ENCODE assay signal across 26 mouse cellular contexts in the genomic region with DNA sequence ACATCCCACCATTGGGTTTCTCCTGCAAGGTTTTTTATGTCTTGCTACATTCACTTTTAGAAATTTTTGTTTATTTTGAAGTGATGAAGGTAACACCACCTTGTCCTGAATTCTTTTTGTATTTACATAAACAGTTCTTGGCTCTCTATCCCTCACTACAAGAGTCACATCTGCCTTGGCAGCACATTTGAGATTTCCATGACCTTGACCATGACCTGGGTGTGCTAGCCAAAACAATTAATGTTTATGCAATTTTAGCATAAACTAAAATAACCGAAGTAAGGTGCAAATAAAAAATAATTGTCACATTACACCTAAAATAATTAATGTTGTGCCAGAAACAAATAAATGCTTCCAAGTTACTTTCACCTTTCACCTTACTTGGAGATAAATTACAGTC. TPM values are rescaled to one million over a fixed set of nuclear protein-coding genes. Genes with fewer than 3 reads are reported as not detected.
"Had no signal": no experiment of that assay in that cellular context is flagged by ENCODE, and none has a peak within 500 bp of the region (broad histone marks: within the 10 kb centered on the region; RNA-seq: fewer than 3 reads in every experiment).

No protein-coding gene starts in this region.

- H3K4me1 ChIP-seq: midbrain, embryonic 10.5 days; midbrain, embryonic 12.5 days; neural tube, embryonic 13.5 days; neural tube, embryonic 15.5 days had no signal

- H3K36me3 ChIP-seq: midbrain, embryonic 10.5 days; midbrain, embryonic 12.5 days; neural tube, embryonic 13.5 days; neural tube, embryonic 15.5 days had no signal

- H3K4me3 ChIP-seq: midbrain, embryonic 10.5 days; midbrain, embryonic 12.5 days; myocyte; neural tube, embryonic 13.5 days; neural tube, embryonic 15.5 days had no signal

- H3K27me3 ChIP-seq: midbrain, embryonic 12.5 days; neural tube, embryonic 13.5 days; neural tube, embryonic 15.5 days had no signal

- H3K27ac ChIP-seq: midbrain, embryonic 10.5 days; midbrain, embryonic 12.5 days; neural tube, embryonic 13.5 days; neural tube, embryonic 15.5 days had no signal

- H3K9ac ChIP-seq: lung, embryonic 14.5 days; midbrain, embryonic 12.5 days; neural tube, embryonic 13.5 days; neural tube, embryonic 15.5 days had no signal

- DNase-seq: lung, embryonic 14.5 days; lung, postnatal 10 days; lung, postnatal 4 days; midbrain, embryonic 14.5 days; retina, postnatal 1 day; right cerebral cortex, adult 18-20 months; right cerebral cortex, postnatal 25 days; right cerebral cortex, postnatal 4 days; spleen, adult 18-20 months; thymus, adult 18-20 months; thymus, postnatal 14 days; thymus, postnatal 36 days had no signal

RNA-seq across cellular contexts. Expression of a gene that starts 7.2 kb away (rescaled TPM):
- total RNA-seq: megakaryocyte, adult 5-6 weeks; megakaryocyte-erythroid progenitor cell, adult 5-6 weeks had no signal
- polyA plus RNA-seq: lung, embryonic 14.5 days; lung, embryonic 16.5 days; midbrain, embryonic 10.5 days; midbrain, embryonic 12.5 days; midbrain, embryonic 14.5 days; midbrain, embryonic 16.5 days; neural tube, embryonic 11.5 days; neural tube, embryonic 13.5 days; neural tube, embryonic 15.5 days; small intestine, adult 2 months; stomach, embryonic 14.5 days; stomach, embryonic 16.5 days; thymus, postnatal 0 days had no signal

RNA-seq across cellular contexts. Expression of a gene that starts 27.8 kb away (rescaled TPM):
- polyA plus RNA-seq: myocyte; thymus, postnatal 0 days had no signal

RNA-seq across cellular contexts. Expression of a gene that starts 51.9 kb away (rescaled TPM):
- total RNA-seq: megakaryocyte, adult 5-6 weeks had no signal
